Mouse (Mus musculus): Measurements from ENCODE around the gene Ssrp1.

Ssrp1 gene

GRCm38 (mm10) chr2:85065141-85065875 lies 28.3 kb downstream of the Ssrp1 start:
- in situ Hi-C loops (cut with MboI; ENCODE audit: low pct_unique_long_range_greater_than_20kb in 1 of 2, low sequenced_read_pairs in 2 of 2, unreplicated experiment in 1 of 2): no loop called here

- in situ Hi-C loops (cut with MboI; ENCODE audit: low pct_unique_long_range_greater_than_20kb in 1 of 2, low sequenced_read_pairs in 2 of 2, unreplicated experiment in 1 of 2): no loop called here
Measured at GRCm38 (mm10) chr2:85066937-85067336, 29.9 kb downstream of the Ssrp1 start.

- in situ Hi-C loops (cut with MboI; ENCODE audit: low pct_unique_long_range_greater_than_20kb in 1 of 2, low sequenced_read_pairs in 2 of 2, unreplicated experiment in 1 of 2): no loop called here
Measured at GRCm38 (mm10) chr2:85067903-85068625, 31.0 kb downstream of the Ssrp1 start.

- in situ Hi-C loops (cut with MboI; ENCODE audit: low pct_unique_long_range_greater_than_20kb in 1 of 2, low sequenced_read_pairs in 2 of 2, unreplicated experiment in 1 of 2): no loop called here
Measured at GRCm38 (mm10) chr2:85068626-85069025, 31.6 kb downstream of the Ssrp1 start.

- in situ Hi-C loops (cut with MboI; ENCODE audit: low pct_unique_long_range_greater_than_20kb in 1 of 2, low sequenced_read_pairs in 2 of 2, unreplicated experiment in 1 of 2): no loop called here
Measured at GRCm38 (mm10) chr2:85070086-85070485, 33.1 kb downstream of the Ssrp1 start.

- in situ Hi-C loops (cut with MboI; ENCODE audit: low pct_unique_long_range_greater_than_20kb in 1 of 2, low sequenced_read_pairs in 2 of 2, unreplicated experiment in 1 of 2): no loop called here
Measured at GRCm38 (mm10) chr2:85071921-85072320, 34.9 kb downstream of the Ssrp1 start.

- in situ Hi-C loops (cut with MboI; ENCODE audit: low pct_unique_long_range_greater_than_20kb in 1 of 2, low sequenced_read_pairs in 2 of 2, unreplicated experiment in 1 of 2): no loop called here
Measured at GRCm38 (mm10) chr2:85073751-85074150, 36.7 kb downstream of the Ssrp1 start.

- in situ Hi-C loops (cut with MboI; ENCODE audit: low pct_unique_long_range_greater_than_20kb in 1 of 2, low sequenced_read_pairs in 2 of 2, unreplicated experiment in 1 of 2): no loop called here
Measured at GRCm38 (mm10) chr2:85088716-85089646, 51.9 kb downstream of the Ssrp1 start.

GRCm38 (mm10) chr2:85091325-85091724 lies 54.3 kb downstream of the Ssrp1 start:
- in situ Hi-C loops (cut with MboI; ENCODE audit: low pct_unique_long_range_greater_than_20kb in 1 of 2, low sequenced_read_pairs in 2 of 2, unreplicated experiment in 1 of 2): no loop called here

- in situ Hi-C loops (cut with MboI; ENCODE audit: low pct_unique_long_range_greater_than_20kb in 1 of 2, low sequenced_read_pairs in 2 of 2, unreplicated experiment in 1 of 2): no loop called here
Measured at GRCm38 (mm10) chr2:85093376-85093775, 56.3 kb downstream of the Ssrp1 start.

GRCm38 (mm10) chr2:85095906-85096305 lies 58.9 kb downstream of the Ssrp1 start:
- in situ Hi-C loops (cut with MboI; ENCODE audit: low pct_unique_long_range_greater_than_20kb in 1 of 2, low sequenced_read_pairs in 2 of 2, unreplicated experiment in 1 of 2): no loop called here
